21 mouse cellular contexts compared by ENCODE assay signal in the genomic region with DNA sequence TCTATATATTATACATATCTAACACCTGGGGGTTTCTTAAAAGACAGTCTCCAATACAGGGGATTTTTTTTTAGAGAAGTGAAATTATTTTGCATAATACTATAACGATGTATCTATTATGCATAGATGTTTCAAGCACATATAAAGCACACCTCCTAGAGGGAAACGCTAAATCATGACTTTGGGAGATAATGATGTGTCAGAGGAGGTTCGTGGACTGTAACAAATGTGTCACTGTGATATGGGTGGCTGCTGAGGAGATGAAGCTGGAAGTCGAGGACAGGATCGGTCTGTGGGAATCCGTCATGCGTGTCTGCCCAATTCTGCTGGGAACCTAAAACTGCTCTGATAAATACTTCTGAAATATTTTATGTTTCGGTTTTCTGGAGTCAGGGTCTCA. TPM values are rescaled to one million over a fixed set of nuclear protein-coding genes. Genes with fewer than 3 reads are reported as not detected.
"Had no signal": no experiment of that assay in that cellular context is flagged by ENCODE, and none has a peak within 500 bp of the region (broad histone marks: within the 10 kb centered on the region; RNA-seq: fewer than 3 reads in every experiment).

No protein-coding gene starts in this region.

- H3K27me3 ChIP-seq: lung, embryonic 15.5 days; midbrain, embryonic 13.5 days; midbrain, embryonic 15.5 days; neural tube, embryonic 13.5 days; neural tube, embryonic 15.5 days; stomach, embryonic 15.5 days had no signal

- H3K27ac ChIP-seq: liver, embryonic 14.5 days; lung, embryonic 15.5 days; macrophage; midbrain, embryonic 13.5 days; midbrain, embryonic 15.5 days; neural tube, embryonic 13.5 days; neural tube, embryonic 15.5 days; stomach, embryonic 15.5 days; stomach, postnatal 0 days had no signal

- DNase-seq: lung, adult 2 months; lung, postnatal 14 days; lung, postnatal 36 days; right cerebral cortex, postnatal 14 days; spleen, adult 18-20 months; thymus, adult 2 months; thymus, postnatal 25 days; thymus, postnatal 4 days had no signal

- H3K36me3 ChIP-seq: lung, embryonic 15.5 days; midbrain, embryonic 13.5 days; midbrain, embryonic 15.5 days; neural tube, embryonic 13.5 days; neural tube, embryonic 15.5 days; stomach, embryonic 15.5 days had no signal

- H3K4me1 ChIP-seq: lung, embryonic 15.5 days; midbrain, embryonic 13.5 days; midbrain, embryonic 15.5 days; neural tube, embryonic 13.5 days; neural tube, embryonic 15.5 days; stomach, embryonic 15.5 days had no signal

- H3K4me3 ChIP-seq: lung, embryonic 15.5 days; megakaryocyte, embryonic 14.5 days; midbrain, embryonic 13.5 days; midbrain, embryonic 15.5 days; neural tube, embryonic 13.5 days; neural tube, embryonic 15.5 days; stomach, embryonic 15.5 days had no signal

- H3K4me2 ChIP-seq: lung, embryonic 15.5 days; midbrain, embryonic 11.5 days; midbrain, embryonic 13.5 days; midbrain, embryonic 15.5 days; neural tube, embryonic 13.5 days; neural tube, embryonic 15.5 days; stomach, embryonic 15.5 days had no signal

RNA-seq across cellular contexts. Expression of a gene that starts 28.8 kb away (rescaled TPM):
- total RNA-seq: megakaryocyte progenitor cell, adult 5-6 weeks; monocyte, adult 5-6 weeks had no signal
- polyA plus RNA-seq: macrophage had no signal
